Mouse (Mus musculus): ENCODE results near the gene Ehf.

DNA sequence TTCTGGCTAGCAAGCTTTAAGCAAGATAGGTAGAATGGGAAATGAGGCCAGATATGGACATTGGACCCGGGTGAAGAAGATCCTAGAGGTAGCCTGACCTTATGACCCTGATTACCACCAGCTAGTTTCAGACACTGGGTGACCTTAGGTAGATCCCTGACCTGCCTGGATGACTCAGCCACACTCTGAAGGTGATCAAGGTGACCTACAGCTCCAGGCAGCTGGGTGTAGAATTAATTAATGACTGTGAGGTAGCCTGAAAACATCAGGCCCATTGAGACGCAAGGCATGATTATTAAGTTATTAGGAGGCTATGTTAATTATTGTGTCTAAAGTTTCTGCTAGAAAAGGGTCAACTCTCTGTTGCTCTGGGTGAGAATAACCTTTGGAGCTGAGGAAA is 82.2 kb downstream of the Ehf start:
- TF ChIP-seq POLR2A (IDR thresholded peaks at IDR 0.05; ENCODE audit: borderline replicate concordance, low read depth, low read length) (no peak), CTCF (IDR thresholded peaks at IDR 0.05; ENCODE audit: low read depth, low read length) (no peak)
